Mouse (Mus musculus) bone marrow, adult 2 months (tissue): ENCODE measurements around the gene Asf1b. TPM values are rescaled to one million over a fixed set of nuclear protein-coding genes. Genes with fewer than 3 reads are reported as not detected.

ENCODE experiments used
- H3K27ac ChIP-seq: fragments of 200-500 bp; 2 replicates; pipeline ENCODE4 v1.5.1; 2012; ENCODE audit warnings: low read depth, mild to moderate bottlenecking, control low read depth, inconsistent platforms, low read length; ENCODE audit not compliant: control insufficient read depth, poor library complexity, insufficient read depth
- H3K4me1 ChIP-seq: fragments of 200-500 bp; 2 replicates; pipeline ENCODE4 v1.6.1; 2011; ENCODE audit warnings: low read length; ENCODE audit not compliant: control insufficient read depth, insufficient read depth
- H3K4me3 ChIP-seq: fragments of 200-500 bp; replicated peaks from 2 replicates; pipeline ENCODE3; 2011; ENCODE audit warnings: mild to moderate bottlenecking, low read depth, low read length, control low read depth; ENCODE audit not compliant: control insufficient read depth
- CTCF ChIP-seq: fragments of 200-500 bp; IDR thresholded peaks from 2 replicates; pipeline ENCODE4 v1.5.1; 2011; ENCODE audit warnings: low read length, control low read depth; ENCODE audit not compliant: control insufficient read depth, insufficient read depth
- POLR2A ChIP-seq: fragments of 200-500 bp; IDR thresholded peaks from 2 replicates; pipeline ENCODE4 v1.6.1; 2011; ENCODE audit warnings: low read depth, mild to moderate bottlenecking, control low read depth, low read length, borderline replicate concordance; ENCODE audit not compliant: control insufficient read depth
- WGBS: fragments of 180-500 bp; shearing (Covaris S2); methylation state at CpG from one replicate; pipeline ENCODE4 v1.1.7; 2018; 5-methylcytosine and 5-hydroxymethylcytosine counted together
- polyA plus RNA-seq: library from polyadenylated mRNA; stranded (reverse); fragments of >200 nt; gene quantifications from 2 replicates; pipeline ENCODE4 v1.2.4, GENCODE M21; 2011; ENCODE audit warnings: low replicate concordance; ENCODE audit not compliant: missing spikeins, insufficient read depth, insufficient read length

The Asf1b gene
- polyA plus RNA-seq, 1 experiment: 48.8 TPM

DNA sequence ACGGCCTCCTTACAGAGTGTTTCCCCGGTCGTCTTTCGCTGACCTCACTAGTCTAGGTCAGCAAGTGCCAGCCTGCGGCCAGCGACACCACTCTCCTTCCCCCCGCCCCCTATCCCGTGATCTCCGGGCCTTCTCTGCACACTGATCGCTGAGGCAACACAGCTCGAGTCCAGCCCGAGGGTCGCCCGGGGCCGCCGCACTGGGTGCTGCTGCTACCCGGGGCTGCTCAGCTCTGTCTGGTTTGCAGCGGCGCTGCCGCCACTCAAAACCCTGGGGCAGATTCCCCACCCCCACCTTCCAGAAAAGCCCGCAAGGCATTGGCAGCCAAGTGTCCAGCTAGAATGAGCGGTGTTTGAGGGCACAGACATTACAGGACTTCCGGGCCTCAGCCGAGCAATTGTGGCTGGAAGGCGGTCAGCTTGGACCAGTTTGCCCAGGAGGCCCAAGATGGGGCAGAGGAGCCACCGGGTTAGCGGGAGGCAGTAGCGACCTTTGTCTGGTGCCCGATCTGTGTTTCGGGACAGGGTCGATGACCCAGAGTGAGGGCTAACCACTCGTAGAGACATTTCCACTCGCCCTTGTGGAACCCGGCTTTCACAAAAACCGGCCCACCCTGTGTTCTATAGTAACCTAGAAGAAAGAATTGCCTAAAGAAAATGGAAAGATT lies 57.3 kb downstream of the Asf1b start:
- no peak overlapping the region for H3K27ac ChIP-seq
- H3K4me1 ChIP-seq: no peaks in the 10 kb centered on the region
- TF ChIP-seq CTCF: no peak
- no peak for TF ChIP-seq POLR2A
- H3K4me3 ChIP-seq: no peak overlapping the region
- WGBS: 24% methylated on average over 35 of the region's 35 CpGs

- TF ChIP-seq CTCF: no peak
- TF ChIP-seq POLR2A: no peak
- Histone ChIP-seq H3K4me1 (no peaks in the 10 kb centered on the region), H3K4me3 (no peak overlapping the region), H3K27ac (no peak overlapping the region)
- 92% methylated on average over 5 of the region's 5 CpGs for WGBS
Observed at GRCm38 (mm10) chr8:84015833-84016232, 60.5 kb downstream of the Asf1b start.

DNA sequence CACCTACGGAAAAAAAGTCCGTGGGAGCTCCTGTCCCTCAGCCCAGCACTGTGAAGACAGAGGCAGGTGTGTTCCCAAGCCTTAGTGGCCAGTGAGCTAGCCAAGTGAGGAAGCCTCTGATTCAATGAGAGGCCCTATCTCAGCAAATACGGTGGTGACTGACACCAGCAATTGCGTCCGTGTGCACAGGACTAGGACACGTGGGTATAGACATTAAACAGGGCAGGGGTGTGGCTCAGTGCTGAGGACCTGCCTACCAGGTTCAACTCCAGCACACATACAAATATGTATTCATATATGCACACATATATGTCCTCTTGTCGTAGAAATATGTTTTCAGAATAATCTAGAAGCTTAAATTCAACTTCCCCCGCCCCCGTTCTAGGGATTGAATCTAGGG lies 64.4 kb downstream of the Asf1b start:
- H3K4me1 ChIP-seq: no peaks in the 10 kb centered on the region
- TF ChIP-seq CTCF (no peak), POLR2A (no peak)
- H3K27ac ChIP-seq: no peak overlapping the region
- 52% methylated on average over 9 of the region's 9 CpGs for WGBS
- no peak overlapping the region for H3K4me3 ChIP-seq

Other genes with a start within 250 kb of the Asf1b start
- gene Ddx39, start 240.3 kb upstream of the Asf1b start, polyA plus RNA-seq: 74.2 and 81.0 TPM in 2 replicates
- 25.3 and 79.2 TPM in 2 replicates for gene Adgre5, start 214.2 kb upstream of the Asf1b start, polyA plus RNA-seq
- 6.5 and 8.8 TPM in 2 replicates for gene Adgrl1, start 55.4 kb upstream of the Asf1b start, polyA plus RNA-seq
- gene Gm10644, start 302 bp upstream of the Asf1b start, polyA plus RNA-seq: not detected in 2 replicates
- gene Prkaca, start 17.5 kb downstream of the Asf1b start, polyA plus RNA-seq: 14.8 and 18.2 TPM in 2 replicates
- 142 and 159 TPM in 2 replicates for gene Samd1, start 42.2 kb downstream of the Asf1b start, polyA plus RNA-seq
- 3.0 TPM in 1 of 2 replicates, not detected in the other for gene 1700067K01Rik, start 46.0 kb downstream of the Asf1b start, polyA plus RNA-seq
- not detected in 2 replicates for gene 2210011C24Rik, start 56.7 kb downstream of the Asf1b start, polyA plus RNA-seq
- gene Palm3, start 66.0 kb downstream of the Asf1b start, polyA plus RNA-seq: 2.7 TPM in 1 of 2 replicates, not detected in the other
- gene Il27ra, start 87.1 kb downstream of the Asf1b start, polyA plus RNA-seq: 2.4 and 7.7 TPM in 2 replicates
- not detected in 2 replicates for gene Rln3, start 89.5 kb downstream of the Asf1b start, polyA plus RNA-seq
- 1.3 and 1.4 TPM in 2 replicates for gene Gm10643, start 109.6 kb downstream of the Asf1b start, polyA plus RNA-seq
- gene Rfx1, start 111.3 kb downstream of the Asf1b start, polyA plus RNA-seq: 12.2 and 20.7 TPM in 2 replicates
- 23.1 and 44.6 TPM in 2 replicates for gene Dcaf15, start 149.3 kb downstream of the Asf1b start, polyA plus RNA-seq
- 5.8 and 7.6 TPM in 2 replicates for gene Podnl1, start 170.5 kb downstream of the Asf1b start, polyA plus RNA-seq
- 10.9 and 18.5 TPM in 2 replicates for gene Cc2d1a, start 192.4 kb downstream of the Asf1b start, polyA plus RNA-seq
- not detected in 2 replicates for gene 4930432K21Rik, start 192.5 kb downstream of the Asf1b start, polyA plus RNA-seq
- gene Nanos3, start 229.7 kb downstream of the Asf1b start, polyA plus RNA-seq: 3.0 TPM in 1 of 2 replicates, not detected in the other